Mouse (Mus musculus) c-Kit-positive CD71-positive TER-119-negative erythroid progenitor cells, embryonic 14.5 days (primary cell): ENCODE results near the gene Kctd17.

Experiments
- DNase-seq: peaks from one replicate; pipeline ENCODE4 v3.0.0-alpha.2; 2013; ENCODE audit warnings: low read depth

Kctd17 gene

GRCm38 (mm10) chr15:78481448-78482000, 53.2 kb downstream of the Kctd17 start:
- no peak for DNase-seq

GRCm38 (mm10) chr15:78482518-78482917, 54.2 kb downstream of the Kctd17 start:
- no peak for DNase-seq

GRCm38 (mm10) chr15:78483311-78483710, 54.9 kb downstream of the Kctd17 start:
- DNase-seq = no peak

GRCm38 (mm10) chr15:78486564-78486963, 58.2 kb downstream of the Kctd17 start:
- DNase-seq = no peak

- no peak for DNase-seq
Measured at GRCm38 (mm10) chr15:78487066-78487465, 58.7 kb downstream of the Kctd17 start.
